Mouse (Mus musculus): ENCODE results near the gene Usp5. TPM values are rescaled to one million over a fixed set of nuclear protein-coding genes. Genes with fewer than 3 reads are reported as not detected.

Usp5 gene
- polyA plus RNA-seq, 1 experiment = 65.0 TPM

GRCm38 (mm10) chr6:124769101-124769765 lies 60.1 kb downstream of the Usp5 start, which contains the start of gene Eno2:
Eno2 (minus strand) TSS chr6:124769673.
- Histone ChIP-seq H3K4me1 (ENCODE audit: control insufficient read depth, insufficient read depth, low read length) (peaks cover 6% of the 10 kb centered on the region), H3K27ac (ENCODE audit: insufficient read depth, low read depth, low read length) (no peak within 1 kb of the TSS), H3K4me3 (ENCODE audit: insufficient read depth, low read length) (peak within 1 kb of the TSS; percentile 94)
- TF ChIP-seq CTCF (IDR thresholded peaks at IDR 0.05; ENCODE audit: low read depth, low read length) = no peak
- no peak for TF ChIP-seq POLR2A (IDR thresholded peaks at IDR 0.05; ENCODE audit: borderline replicate concordance, low read depth, low read length)

- H3K4me1 ChIP-seq (ENCODE audit: control insufficient read depth, insufficient read depth, low read length) = peaks cover 6% of the 10 kb centered on the region
- no peak for TF ChIP-seq CTCF (IDR thresholded peaks at IDR 0.05; ENCODE audit: low read depth, low read length)
- no peak for TF ChIP-seq POLR2A (IDR thresholded peaks at IDR 0.05; ENCODE audit: borderline replicate concordance, low read depth, low read length)
- H3K4me3 ChIP-seq (ENCODE audit: insufficient read depth, low read length) = peak overlapping the region; percentile 94
- H3K27ac ChIP-seq (ENCODE audit: insufficient read depth, low read depth, low read length) = no peak overlapping the region
Measured at GRCm38 (mm10) chr6:124768704-124769044, 60.6 kb downstream of the Usp5 start.

DNA sequence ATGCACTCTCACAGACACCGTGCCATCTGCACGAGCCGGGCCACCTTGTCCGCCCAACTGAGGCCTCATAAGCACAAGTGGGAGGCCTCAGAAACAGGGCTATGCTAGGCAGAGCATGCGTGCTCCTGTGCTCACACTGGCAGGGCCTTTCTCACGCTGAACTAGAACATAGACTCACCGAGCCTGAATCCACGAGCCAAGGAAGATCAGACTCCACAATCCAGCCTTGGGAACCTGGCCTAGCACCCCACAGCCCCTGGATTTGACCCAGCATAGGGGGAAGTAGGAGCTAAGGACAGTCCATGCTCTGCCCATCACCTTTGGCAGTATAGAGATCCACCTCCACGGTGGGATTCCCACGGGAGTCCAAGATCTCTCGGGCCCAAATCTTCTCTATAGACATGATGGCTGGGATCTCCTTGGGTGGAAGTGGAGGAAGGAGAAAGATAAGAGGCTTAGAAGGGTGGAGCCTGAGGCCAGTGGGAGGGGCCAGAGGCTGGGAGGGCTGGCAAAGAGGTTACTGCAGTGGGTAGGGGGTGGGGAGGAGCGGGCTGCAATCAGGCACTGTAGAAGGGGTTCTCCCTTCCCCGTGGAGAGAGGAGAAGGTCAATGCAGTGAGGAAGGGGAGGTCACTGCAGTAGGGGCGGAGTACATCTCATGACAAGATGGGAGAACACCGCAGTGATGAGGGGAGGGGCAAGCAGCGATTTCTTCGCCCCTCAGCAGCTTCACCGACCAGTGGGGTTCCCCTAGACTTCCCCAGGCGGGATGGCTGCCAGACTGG lies 61.2 kb downstream of the Usp5 start:
- TF ChIP-seq POLR2A (IDR thresholded peaks at IDR 0.05; ENCODE audit: borderline replicate concordance, low read depth, low read length) (no peak), CTCF (IDR thresholded peaks at IDR 0.05; ENCODE audit: low read depth, low read length) (no peak)
- H3K27ac ChIP-seq (ENCODE audit: insufficient read depth, low read depth, low read length) = no peak overlapping the region
- H3K4me1 ChIP-seq (ENCODE audit: control insufficient read depth, insufficient read depth, low read length) = peaks cover 6% of the 10 kb centered on the region
- H3K4me3 ChIP-seq (ENCODE audit: insufficient read depth, low read length) = peak overlapping the region; percentile 94; the same call in 1 of the 2 replicates

DNA sequence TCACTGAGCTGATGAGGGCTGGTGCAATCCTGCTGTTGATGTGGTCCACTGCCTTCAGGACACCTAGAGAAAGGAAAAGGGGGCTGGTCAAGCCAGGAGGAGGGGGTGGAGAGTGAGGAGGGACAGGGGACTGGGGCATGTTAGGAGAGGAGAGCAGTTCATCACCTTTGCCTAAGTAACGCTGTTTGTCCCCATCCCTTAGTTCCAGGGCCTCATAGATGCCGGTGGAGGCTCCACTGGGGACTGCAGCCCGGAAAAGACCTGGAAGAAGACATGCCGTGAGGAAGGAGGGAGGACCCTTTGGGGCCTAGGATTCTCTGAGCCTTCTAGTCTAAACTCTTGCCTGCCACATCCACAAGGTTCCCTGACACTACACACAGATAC lies 61.8 kb downstream of the Usp5 start:
- H3K4me1 ChIP-seq (ENCODE audit: control insufficient read depth, insufficient read depth, low read length) = peaks cover 6% of the 10 kb centered on the region
- no peak overlapping the region for H3K4me3 ChIP-seq (ENCODE audit: insufficient read depth, low read length)
- TF ChIP-seq CTCF (IDR thresholded peaks at IDR 0.05; ENCODE audit: low read depth, low read length) = no peak
- TF ChIP-seq POLR2A (IDR thresholded peaks at IDR 0.05; ENCODE audit: borderline replicate concordance, low read depth, low read length) = no peak
- no peak overlapping the region for H3K27ac ChIP-seq (ENCODE audit: insufficient read depth, low read depth, low read length)

DNA sequence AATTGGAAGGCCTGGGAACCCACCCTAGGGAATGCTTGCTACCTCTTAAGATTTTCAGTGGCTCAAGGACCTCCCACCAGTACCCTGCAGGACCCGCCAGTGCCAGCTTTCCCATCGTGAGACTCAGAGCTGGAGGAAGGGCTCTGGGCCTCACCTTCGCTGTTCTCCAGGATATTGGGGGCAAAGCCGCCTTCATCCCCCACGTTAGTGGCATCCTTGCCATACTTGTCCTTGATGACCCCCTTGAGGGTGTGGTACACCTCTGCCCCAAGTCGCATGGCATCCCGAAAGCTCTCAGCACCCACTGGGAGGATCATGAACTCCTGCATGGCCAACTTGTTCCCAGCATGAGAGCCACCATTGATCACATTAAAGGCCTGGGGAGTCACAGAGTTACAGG lies 63.3 kb downstream of the Usp5 start:
- H3K4me1 ChIP-seq (ENCODE audit: control insufficient read depth, insufficient read depth, low read length) = peaks cover 6% of the 10 kb centered on the region
- H3K27ac ChIP-seq (ENCODE audit: insufficient read depth, low read depth, low read length) = no peak overlapping the region
- TF ChIP-seq CTCF (IDR thresholded peaks at IDR 0.05; ENCODE audit: low read depth, low read length) (no peak), POLR2A (IDR thresholded peaks at IDR 0.05; ENCODE audit: borderline replicate concordance, low read depth, low read length) (no peak)
- H3K4me3 ChIP-seq (ENCODE audit: insufficient read depth, low read length) = no peak overlapping the region

Other genes with a start within 250 kb of the Usp5 start
- not detected in 2 replicates for gene C1s2, start 193.4 kb downstream of the Usp5 start, polyA plus RNA-seq (2012; ENCODE audit: insufficient read depth, insufficient read length, missing spikeins)
- gene Lpcat3, start 166.5 kb downstream of the Usp5 start, polyA plus RNA-seq (2012; ENCODE audit: insufficient read depth, insufficient read length, missing spikeins) = 57.4 and 70.0 TPM in 2 replicates
- gene Emg1, start 117.3 kb downstream of the Usp5 start, polyA plus RNA-seq (2012; ENCODE audit: insufficient read depth, insufficient read length, missing spikeins) = 48.2 and 54.9 TPM in 2 replicates
- 94.1 and 97.8 TPM in 2 replicates for gene Phb2, start 117.1 kb downstream of the Usp5 start, polyA plus RNA-seq (2012; ENCODE audit: insufficient read depth, insufficient read length, missing spikeins)
- gene Ptpn6, start 90.8 kb downstream of the Usp5 start, polyA plus RNA-seq (2012; ENCODE audit: insufficient read depth, insufficient read length, missing spikeins) = 583 and 614 TPM in 2 replicates
- 221 and 253 TPM in 2 replicates for gene Grcc10, start 88.1 kb downstream of the Usp5 start, polyA plus RNA-seq (2012; ENCODE audit: insufficient read depth, insufficient read length, missing spikeins)
- gene Gm45234, start 73.5 kb downstream of the Usp5 start, polyA plus RNA-seq (2012; ENCODE audit: insufficient read depth, insufficient read length, missing spikeins) = not detected in 2 replicates
- gene Atn1, start 73.0 kb downstream of the Usp5 start, polyA plus RNA-seq (2012; ENCODE audit: insufficient read depth, insufficient read length, missing spikeins) = 30.1 and 34.0 TPM in 2 replicates
- gene Eno2, start 59.8 kb downstream of the Usp5 start, polyA plus RNA-seq (2012; ENCODE audit: insufficient read depth, insufficient read length, missing spikeins) = 1.4 and 2.6 TPM in 2 replicates
- not detected in 2 replicates for gene Lrrc23, start 49.8 kb downstream of the Usp5 start, polyA plus RNA-seq (2012; ENCODE audit: insufficient read depth, insufficient read length, missing spikeins)
- 31.4 and 43.6 TPM in 2 replicates for gene Spsb2, start 20.8 kb downstream of the Usp5 start, polyA plus RNA-seq (2012; ENCODE audit: insufficient read depth, insufficient read length, missing spikeins)
- 224 and 232 TPM in 2 replicates for gene Tpi1, start 15.2 kb downstream of the Usp5 start, polyA plus RNA-seq (2012; ENCODE audit: insufficient read depth, insufficient read length, missing spikeins)
- gene Cdca3, start 63 bp upstream of the Usp5 start, polyA plus RNA-seq (2012; ENCODE audit: insufficient read depth, insufficient read length, missing spikeins) = 70.1 and 76.5 TPM in 2 replicates
- gene Gnb3, start 10.8 kb upstream of the Usp5 start, polyA plus RNA-seq (2012; ENCODE audit: insufficient read depth, insufficient read length, missing spikeins) = not detected in 2 replicates
- 12.1 and 12.9 TPM in 2 replicates for gene P3h3, start 28.3 kb upstream of the Usp5 start, polyA plus RNA-seq (2012; ENCODE audit: insufficient read depth, insufficient read length, missing spikeins)
- 43.3 and 52.6 TPM in 2 replicates for gene Gpr162, start 34.5 kb upstream of the Usp5 start, polyA plus RNA-seq (2012; ENCODE audit: insufficient read depth, insufficient read length, missing spikeins)
- gene Cd4, start 58.7 kb upstream of the Usp5 start, polyA plus RNA-seq (2012; ENCODE audit: insufficient read depth, insufficient read length, missing spikeins) = 20.6 and 23.4 TPM in 2 replicates
- gene Lag3, start 82.2 kb upstream of the Usp5 start, polyA plus RNA-seq (2012; ENCODE audit: insufficient read depth, insufficient read length, missing spikeins) = 0.44 TPM in 1 of 2 replicates, not detected in the other
- gene Ptms, start 90.6 kb upstream of the Usp5 start, polyA plus RNA-seq (2012; ENCODE audit: insufficient read depth, insufficient read length, missing spikeins) = 820 and 821 TPM in 2 replicates
- gene Mlf2, start 101.9 kb upstream of the Usp5 start, polyA plus RNA-seq (2012; ENCODE audit: insufficient read depth, insufficient read length, missing spikeins) = 186 and 188 TPM in 2 replicates
- 49.3 and 58.7 TPM in 2 replicates for gene Cops7a, start 136.1 kb upstream of the Usp5 start, polyA plus RNA-seq (2012; ENCODE audit: insufficient read depth, insufficient read length, missing spikeins)
- 5.5 and 7.2 TPM in 2 replicates for gene Pianp, start 167.2 kb upstream of the Usp5 start, polyA plus RNA-seq (2012; ENCODE audit: insufficient read depth, insufficient read length, missing spikeins)
- 82.7 and 83.1 TPM in 2 replicates for gene Zfp384, start 179.7 kb upstream of the Usp5 start, polyA plus RNA-seq (2012; ENCODE audit: insufficient read depth, insufficient read length, missing spikeins)
- gene Ing4, start 210.3 kb upstream of the Usp5 start, polyA plus RNA-seq (2012; ENCODE audit: insufficient read depth, insufficient read length, missing spikeins) = 110 and 113 TPM in 2 replicates
- 28.7 and 29.3 TPM in 2 replicates for gene Acrbp, start 220.2 kb upstream of the Usp5 start, polyA plus RNA-seq (2012; ENCODE audit: insufficient read depth, insufficient read length, missing spikeins)
- gene Lpar5, start 238.4 kb upstream of the Usp5 start, polyA plus RNA-seq (2012; ENCODE audit: insufficient read depth, insufficient read length, missing spikeins) = 33.2 and 43.3 TPM in 2 replicates